Mouse (Mus musculus) ZHBTc4 (cell line): ENCODE data around the gene Cdc20b.
"Not testable (repeated sequence)": the region's sequence is repeated elsewhere in the genome, so short reads cannot be mapped to it uniquely, and the experiment has no call there.

ENCODE experiments used
- DNase-seq: peaks from one replicate; pipeline ENCODE4 v3.0.0-alpha.2; 2011; ENCODE audit warnings: low read depth, low spot score

Cdc20b gene

GRCm38 (mm10) chr13:113034950-113035421, at the start of gene Cdc20b:
Gene Cdc20b, plus strand, starts transcription at chr13:113035111.
- peak; percentile 41 for DNase-seq

- DNase-seq: peak; percentile 67
Measured at GRCm38 (mm10) chr13:112985605-112986450, 49.1 kb upstream of the Cdc20b start.

GRCm38 (mm10) chr13:112986451-112986950, 48.4 kb upstream of the Cdc20b start:
- peak; percentile 14 for DNase-seq

GRCm38 (mm10) chr13:112987532-112987943, 47.4 kb upstream of the Cdc20b start, which contains the start of gene Ccno:
Gene Ccno, plus strand, starts transcription at chr13:112987802.
- peak; percentile 98 for DNase-seq

GRCm38 (mm10) chr13:112987991-112988390, 46.9 kb upstream of the Cdc20b start:
- DNase-seq: no peak

GRCm38 (mm10) chr13:112988866-112989265, 46.0 kb upstream of the Cdc20b start:
- no peak for DNase-seq

DNA sequence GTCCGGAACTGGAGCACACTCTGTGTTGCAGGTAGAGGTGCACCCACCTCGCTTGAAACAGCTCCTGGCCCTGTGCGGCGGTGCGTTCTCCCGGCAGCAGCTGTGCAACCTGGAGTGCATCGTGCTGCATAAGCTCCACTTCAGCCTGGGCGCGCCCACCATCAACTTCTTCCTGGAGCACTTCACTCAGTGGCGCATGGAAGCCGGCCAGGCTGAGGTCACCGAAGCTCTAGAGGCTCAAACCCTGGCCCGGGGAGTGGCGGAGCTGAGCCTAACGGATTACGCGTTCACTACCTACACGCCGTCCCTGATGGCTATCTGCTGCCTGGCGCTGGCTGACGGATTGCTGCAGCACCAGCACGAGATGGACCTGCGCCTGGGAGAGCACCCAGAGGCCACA, 45.4 kb upstream of the Cdc20b start:
- peak; percentile 53 for DNase-seq

GRCm38 (mm10) chr13:112990346-112990745, 44.6 kb upstream of the Cdc20b start:
- no peak for DNase-seq

DNA sequence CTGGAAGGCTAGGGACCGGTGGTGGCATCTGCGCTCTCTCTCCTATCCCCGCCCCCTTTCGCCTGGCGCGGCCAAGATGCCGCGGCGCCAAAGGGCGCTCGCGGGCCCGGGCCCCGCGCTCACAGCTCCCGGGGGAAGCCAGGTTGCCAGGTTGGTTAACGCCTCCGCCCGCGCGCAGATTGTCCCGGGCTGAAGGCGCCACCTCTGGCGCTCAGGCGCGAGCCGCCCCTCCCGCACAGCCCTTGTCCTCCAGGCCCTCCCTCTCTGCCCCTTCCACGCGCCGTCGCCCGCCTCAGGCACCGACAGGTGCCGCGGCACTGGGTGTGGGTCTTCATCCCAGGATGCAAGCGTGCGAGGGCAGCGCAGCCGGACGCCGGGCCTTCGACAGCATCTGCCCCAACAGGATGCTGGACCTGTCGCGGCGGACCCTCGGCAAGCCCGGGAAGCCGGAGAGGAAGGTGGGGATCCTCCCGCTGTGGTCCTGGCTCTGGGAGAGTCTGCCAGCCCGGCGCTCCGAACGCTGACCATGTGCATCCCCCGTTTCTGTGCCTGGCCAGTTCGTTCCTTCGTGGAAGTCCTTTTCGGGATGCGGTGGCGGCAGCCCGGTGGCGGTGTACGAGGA, 41.3 kb upstream of the Cdc20b start, which contains the start of gene Mcidas:
Gene Mcidas, plus strand, starts transcription at position 315 of the 622 bp plus-strand sequence.
- DNase-seq: peak; percentile 65

DNA sequence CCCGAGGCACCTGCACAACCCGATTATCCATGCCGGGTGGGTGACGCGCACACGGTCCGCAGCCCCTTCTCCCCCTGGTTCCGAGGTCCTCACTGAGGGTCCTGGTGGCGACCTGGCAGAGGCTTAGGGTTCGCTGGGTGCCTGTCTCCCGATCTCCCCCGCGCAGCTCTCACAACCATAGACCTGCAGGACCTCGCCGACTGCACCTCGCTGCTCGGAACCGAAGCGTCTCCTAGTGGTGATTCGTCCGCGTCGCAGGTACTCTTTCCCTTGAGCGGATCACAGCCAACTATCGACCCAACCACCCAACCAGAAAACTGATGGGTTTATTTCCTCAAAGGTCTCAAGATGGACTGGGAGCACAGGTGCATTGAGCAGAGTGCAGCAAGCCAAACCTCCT, 40.7 kb upstream of the Cdc20b start:
- DNase-seq: peak; percentile 88

DNA sequence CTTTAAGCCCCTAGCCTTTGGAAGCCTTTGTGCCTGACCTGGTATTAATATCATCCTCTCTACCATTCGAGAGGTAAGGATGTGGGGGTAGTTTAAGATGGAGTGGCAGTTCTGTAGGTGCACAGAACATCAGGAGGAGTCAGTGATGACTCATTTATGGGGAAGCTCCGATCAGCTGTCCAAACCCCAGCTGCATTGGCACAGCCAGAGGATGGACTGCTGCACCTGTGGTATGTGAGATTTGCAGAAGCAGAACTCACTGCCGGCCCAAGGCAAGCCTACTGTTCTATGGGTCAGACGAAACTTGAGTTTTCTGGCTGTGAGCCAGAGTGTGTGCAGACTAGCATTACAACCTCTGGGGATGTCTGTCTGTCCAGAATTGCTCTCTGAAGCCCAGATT, 38.5 kb upstream of the Cdc20b start:
- no peak for DNase-seq

DNA sequence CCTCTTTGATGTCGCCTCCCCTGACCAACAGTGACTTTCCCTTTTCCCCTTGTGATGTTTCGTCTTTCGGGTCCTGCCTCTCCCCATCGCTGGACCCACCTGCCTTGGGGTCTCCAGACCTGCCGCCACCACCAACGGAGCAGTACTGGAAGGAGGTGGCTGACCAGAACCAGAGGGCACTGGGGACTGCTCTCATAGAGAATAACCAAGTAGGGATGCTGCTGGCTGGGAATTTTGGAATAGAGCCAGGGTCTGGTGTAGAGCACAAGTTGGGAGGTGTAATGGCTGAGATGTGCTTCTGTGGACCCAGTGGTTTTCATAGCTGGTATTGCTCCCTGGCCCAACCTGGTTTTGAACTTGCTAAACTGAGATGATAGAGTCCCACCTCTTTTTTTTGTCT, 37.5 kb upstream of the Cdc20b start:
- DNase-seq: no peak

DNA sequence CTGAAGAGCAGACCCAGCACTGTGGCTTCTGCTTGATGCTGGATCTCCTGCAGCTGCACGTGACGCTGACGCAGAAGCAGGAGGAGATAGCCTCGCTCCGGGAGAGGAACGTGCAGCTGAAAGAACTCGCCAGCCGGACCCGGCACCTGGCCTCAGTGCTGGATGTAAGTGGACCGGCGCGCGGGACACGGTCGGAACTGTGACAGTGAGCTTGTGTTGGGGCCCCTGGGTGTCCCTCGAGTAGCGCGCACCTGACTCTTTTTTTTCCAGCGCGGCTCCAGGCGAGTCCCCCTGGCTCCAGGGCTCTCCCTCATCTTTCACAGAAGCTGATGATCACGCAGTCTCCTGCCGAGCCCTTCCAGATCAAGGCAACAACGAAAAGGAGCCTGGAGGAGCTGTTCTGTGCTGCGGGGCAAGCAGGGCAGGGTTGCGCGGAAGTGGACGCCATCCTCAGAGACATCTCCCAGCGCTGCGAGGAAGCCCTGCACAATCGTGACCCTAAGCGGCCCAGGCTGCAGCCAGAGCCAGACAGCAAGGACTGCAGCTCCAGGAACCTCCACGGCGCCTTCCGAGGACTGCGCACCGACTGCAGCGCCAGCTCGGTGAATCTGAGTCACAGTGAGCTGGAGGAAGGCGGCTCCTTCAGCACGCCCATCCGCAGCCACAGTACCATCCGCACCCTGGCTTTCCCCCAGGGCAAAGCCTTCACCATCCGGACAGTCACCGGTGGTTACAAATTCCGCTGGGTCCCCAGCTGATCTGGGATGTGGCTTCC, 36.3 kb upstream of the Cdc20b start:
- peak; percentile 58 for DNase-seq

GRCm38 (mm10) chr13:113000090-113000489, 34.8 kb upstream of the Cdc20b start:
- no peak for DNase-seq

- no peak for DNase-seq
Measured at GRCm38 (mm10) chr13:113000576-113001318, 34.2 kb upstream of the Cdc20b start.

DNA sequence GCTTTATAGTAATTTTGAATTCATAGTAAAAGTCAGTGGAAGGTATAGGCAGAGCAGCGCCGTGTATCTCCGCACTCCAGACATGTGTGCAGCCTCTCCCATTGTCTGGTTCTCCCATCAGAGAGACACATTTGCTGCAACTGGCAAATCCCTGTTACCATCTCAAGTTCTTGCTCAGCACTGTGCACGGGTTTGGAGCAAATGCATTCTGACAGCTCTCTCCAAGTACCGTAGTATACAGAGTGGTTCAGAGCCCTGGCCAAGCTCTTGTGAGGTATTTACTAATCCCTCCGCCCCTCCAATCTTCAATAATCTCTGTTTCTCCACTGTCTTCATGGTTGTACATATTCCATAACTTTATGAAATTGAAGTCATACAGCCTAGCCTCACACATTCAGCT, 22.2 kb upstream of the Cdc20b start:
- no peak for DNase-seq

- not testable (repeated sequence) for DNase-seq
Measured at GRCm38 (mm10) chr13:113013174-113013953, 21.5 kb upstream of the Cdc20b start.

DNA sequence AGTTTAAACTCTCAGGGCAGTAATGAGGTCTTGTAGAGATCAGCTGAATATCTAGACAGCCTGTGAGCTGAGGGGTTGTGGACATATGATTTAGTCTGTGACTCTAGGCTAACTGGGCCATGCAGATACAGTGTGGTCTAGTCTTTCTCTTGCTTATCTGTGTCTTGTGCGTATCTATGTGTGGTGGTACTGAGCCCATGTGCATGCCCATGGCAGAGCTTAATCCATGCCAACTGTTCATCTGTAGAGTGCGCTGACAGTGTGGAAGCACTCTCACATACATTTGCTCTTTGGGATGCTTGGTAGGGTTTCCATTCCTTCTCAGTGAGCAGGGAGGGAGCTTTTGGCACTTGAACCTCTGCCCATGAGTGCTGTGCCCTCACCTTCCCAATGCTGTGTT, 13.4 kb upstream of the Cdc20b start:
- DNase-seq: no peak

- DNase-seq: no peak
Measured at GRCm38 (mm10) chr13:113022467-113022866, 12.4 kb upstream of the Cdc20b start.
